Mouse (Mus musculus) layer of hippocampus, postnatal 25 days (tissue): ENCODE measurements at regions not wholly inside any gene's neighbourhood (a gene's known extent, or its start where the extent isn't known, plus 50 kb on each side); places are given as distances from the start of the nearest gene placed in this dataset.

Experiments used
- DNase-seq, 2 experiments: peaks; one replicate each; pipeline ENCODE4 v3.0.0; 2022; ENCODE audit warnings: mixed read lengths in 2 of 2, low spot score in 1 of 2; ENCODE audit errors: extremely low spot score in 1 of 2

DNA sequence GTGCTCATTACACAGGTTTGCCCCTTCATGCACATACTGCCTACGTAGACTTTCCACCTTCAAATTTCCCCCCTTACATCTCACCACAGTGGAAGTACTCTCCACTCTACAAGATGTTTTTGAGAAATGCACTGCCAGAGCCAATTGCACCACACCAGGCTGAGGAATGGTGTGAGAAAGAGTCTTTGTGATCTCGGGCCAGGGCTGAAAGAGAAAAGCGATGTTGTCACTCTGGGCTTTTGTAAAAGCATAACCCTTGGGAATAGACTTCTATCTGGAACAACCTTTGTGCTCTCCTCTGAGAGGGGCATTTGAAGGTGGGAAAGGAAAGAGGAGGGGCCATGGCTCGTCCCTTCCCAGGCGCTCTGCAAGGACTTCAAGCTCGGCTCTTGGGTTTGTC is 194.2 kb downstream of the Icos start:
- no peak for DNase-seq

DNA sequence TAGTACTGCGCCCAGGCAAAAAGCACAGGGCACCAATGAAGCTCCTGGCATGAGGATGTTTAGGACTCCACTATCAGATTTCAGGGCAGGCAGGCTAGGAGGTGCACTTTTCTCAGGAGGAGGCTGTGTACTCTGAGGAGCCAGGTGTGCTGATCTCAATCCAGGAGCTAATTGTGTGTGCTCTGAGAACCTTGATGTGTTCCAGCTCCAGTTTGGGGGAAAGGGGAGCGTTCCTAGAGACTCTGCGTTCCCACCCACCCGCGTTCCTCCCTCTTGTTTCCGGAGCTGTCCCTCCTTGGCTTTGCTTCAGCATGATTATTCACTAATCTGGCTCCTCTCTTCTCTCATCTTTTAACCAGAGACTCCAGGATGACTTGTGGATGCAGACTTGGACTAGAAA is 195.2 kb downstream of the Icos start:
- DNase-seq: no peak

DNA sequence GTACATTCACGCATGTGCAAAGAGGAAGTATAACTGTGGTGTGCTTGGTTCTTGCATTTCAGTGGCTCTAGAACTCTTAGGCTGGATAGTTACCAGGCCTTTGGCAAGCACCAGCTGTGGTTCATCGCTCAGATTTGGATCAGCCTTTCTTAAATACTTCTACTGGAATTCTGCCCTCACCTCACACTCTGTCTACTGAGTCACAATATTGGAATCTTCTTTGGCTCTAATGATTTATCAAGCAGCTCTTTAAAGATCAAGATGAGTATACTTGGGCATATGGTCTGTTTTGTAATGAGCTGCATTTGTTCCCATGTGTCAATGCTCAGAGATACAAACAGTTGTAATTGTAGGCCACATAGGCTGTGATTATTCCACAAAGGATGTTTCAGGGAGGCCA is 197.5 kb downstream of the Icos start:
- DNase-seq: no peak

DNA sequence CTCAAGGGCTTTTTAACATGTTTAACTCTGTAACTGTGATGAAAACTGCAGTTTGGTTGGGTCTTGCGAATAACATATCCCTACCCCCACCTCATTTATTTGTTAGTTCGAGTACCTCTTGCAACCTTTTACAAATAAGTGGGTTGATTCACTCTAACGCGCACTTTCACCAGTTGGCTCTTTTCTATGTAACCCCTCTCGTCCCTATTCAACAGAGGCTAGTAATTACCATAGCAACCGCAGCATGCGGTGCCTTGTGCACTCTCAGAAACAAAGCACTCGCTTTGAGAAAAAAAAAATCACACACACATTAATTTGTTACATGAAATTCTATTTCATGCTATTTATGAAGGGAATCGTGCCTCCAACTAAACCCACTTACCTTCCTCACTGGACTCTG is 201.7 kb downstream of the Icos start:
- no peak for DNase-seq

DNA sequence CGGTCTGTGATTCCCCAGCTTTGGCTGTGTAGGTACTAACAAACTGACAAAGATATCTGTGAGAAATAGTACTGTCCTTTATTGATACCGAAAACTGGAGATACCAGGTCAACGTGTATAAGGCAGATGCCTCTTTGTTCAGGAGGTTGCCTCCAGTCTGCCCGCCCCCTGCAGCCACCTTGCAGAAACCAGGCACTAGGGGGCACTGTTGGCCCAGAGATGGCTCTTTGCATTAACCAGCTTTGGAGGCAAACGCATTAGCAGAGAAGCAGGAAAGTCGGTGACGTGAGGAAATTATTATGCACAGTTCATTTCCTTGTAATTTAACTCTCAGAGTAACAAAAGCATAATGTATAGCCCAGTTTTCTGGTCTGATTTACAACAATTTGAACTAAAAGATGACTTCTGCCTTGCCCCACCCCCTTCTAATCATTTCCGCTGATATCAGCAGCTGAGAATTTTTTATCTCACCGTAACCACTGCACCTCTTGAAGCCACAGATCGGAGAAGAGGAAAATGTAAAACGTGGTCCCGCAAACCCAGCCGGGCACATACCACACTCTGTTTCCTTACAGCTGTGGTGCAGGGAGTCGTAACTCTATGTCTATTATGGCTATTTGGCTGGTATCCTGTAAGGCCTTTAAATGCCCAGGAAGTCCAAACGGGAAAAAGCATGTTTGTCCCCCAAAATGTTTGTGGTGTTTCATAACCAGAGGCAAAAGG is 203.5 kb downstream of the Icos start:
- DNase-seq: peak; percentile 96 to 99

DNA sequence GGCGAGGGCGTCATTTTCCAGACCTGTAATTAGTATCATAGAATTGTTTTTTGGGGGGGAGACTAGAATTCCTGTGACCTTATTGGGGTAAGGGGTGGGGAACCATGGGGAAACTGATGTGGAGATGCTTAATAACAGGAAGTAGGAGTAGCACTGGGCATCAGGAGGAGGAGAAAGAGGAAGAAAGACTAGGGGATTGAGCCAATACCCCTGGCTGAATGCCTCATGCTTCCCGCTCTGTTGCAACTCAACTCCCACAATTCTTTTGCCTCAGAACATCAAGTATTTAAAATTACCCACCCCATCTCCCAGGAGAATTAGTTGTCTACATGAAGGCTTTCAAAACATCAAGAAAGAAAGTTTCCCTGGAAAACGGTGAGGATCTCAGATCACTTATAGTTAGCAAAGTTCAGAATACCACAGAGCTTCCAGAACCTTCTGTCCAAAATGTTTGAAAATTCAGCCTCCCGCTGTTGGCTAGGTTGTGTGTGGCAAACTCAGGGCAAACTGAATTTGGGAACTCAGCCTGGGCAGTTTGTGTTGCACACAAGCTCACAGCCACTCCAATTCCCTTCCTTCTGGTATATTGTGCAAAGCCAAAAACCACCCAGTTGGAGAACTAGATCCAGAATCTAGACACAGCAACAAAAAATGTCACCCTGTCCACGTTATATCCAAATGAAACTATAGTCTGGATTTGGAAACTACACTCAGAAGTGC is 209.8 kb downstream of the Icos start:
- no peak for DNase-seq

DNA sequence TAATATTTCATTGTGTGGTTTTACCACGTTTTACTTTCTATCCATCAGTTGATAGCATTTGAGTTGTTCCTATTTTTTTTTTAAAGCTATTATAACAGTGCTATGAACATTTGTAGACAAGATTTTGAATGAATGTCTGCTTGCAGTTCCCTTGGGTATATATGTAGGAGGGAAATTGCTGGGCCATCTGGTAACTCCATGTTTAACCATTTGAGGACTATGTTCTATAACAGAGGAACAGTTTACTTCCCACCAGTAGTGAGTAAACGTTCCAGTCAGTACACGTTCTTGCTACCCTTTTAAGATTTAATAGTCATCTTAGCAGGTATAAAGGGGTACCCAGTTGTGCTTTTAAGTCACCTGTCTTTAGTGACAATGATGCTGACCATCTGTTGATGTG is 213.2 kb downstream of the Icos start:
- DNase-seq: no peak

DNA sequence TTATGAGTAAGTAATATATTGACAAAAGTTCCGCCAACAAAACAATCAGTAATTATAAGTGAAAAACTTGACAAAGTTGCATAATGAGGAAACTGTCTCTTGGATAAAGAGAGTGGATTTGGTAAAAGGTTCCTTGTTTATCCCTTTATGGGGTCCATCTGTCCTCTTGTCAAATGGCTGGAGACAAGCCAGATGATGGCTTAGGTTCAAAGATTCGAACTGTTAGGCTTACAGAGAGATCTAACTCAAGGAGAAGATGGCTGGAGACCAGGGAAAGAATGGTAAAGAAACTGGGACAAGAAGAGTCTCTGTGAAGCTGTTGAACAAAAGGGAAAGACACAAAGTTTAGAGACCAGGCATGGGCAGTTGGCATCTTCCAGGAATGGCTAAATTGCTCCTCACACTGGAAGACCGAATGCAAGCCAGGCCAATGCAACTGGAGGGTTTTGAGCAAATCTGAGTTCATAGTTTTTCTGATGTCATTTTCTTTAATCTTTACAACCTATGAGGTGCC is 220.9 kb downstream of the Icos start:
- no peak for DNase-seq

DNA sequence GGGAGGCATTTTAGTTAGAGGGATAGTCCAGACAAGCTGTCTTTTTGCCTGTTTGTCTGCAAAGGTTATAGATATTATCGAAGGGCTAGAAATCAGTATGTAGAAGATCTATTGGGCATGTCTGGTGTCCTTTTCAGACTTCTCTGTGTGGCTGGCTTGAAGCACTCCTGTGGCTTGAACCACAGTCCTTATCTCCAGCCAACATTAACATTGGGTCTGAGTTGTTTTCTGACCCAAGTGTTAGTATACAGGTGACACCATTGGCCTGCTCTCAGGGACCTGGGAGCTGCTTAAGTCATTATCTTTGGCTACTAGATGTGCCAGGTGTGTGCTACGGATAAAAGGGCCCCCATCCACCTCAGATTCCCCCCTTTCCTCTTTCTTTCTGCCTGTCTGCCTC is 223.3 kb downstream of the Icos start:
- no peak for DNase-seq

DNA sequence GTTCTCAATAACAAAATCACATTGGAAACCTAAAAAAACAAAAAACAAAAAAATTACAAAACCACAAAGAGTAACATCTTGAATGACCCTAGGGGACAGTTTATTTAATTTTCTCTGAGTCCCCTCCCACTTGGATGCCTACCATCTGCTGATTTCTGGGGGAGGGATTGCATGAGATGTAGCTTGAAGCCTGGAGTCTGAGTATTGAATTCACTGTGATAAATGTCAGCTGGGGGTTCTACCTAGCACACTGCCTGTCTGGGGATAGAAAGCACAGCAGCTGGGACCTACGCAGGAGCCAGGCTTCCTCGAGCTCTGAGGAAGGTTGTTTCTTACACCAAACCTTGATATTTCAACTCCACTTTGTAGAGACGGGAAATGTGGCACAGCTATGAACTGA is 224.4 kb downstream of the Icos start:
- no peak for DNase-seq

DNA sequence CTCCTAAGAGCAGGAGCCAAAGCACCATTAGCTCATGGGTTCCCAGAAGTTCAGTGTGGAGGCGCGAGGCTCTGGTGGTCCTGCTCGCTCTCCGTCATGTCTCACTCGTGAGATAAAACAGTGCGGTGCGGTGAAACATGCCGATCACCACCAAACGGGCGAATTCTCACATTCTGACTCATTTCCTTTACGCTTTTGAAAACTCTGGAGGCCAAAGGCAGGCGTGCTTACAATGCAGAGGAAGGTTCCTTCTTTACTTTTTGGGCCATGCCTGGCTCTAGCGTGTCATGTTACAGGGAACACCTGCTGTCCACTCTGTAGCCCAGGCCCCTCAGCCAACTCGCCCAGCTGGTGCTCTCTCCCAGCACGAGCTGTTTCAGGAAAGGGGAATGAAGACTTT is 225.4 kb downstream of the Icos start:
- no peak for DNase-seq

DNA sequence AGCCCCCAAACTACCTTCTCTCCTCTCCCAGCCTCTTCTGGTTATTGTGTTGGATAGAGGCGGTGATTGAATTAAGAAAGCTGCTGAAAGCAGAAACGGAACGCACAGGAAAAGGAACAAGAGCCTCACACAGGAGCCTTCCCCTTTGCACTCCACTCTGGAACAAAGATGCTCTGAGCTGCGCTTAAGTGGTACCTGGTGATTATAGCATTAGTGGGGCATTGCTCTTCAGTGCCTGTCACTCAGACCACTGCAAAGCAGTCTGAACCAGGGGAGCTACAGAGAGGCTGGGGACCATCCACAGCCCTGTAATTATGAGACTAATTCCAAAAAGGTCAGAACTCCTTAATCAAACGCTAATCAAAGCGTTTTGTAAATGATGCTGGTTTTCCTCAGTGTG is 225.9 kb downstream of the Icos start:
- no peak for DNase-seq

DNA sequence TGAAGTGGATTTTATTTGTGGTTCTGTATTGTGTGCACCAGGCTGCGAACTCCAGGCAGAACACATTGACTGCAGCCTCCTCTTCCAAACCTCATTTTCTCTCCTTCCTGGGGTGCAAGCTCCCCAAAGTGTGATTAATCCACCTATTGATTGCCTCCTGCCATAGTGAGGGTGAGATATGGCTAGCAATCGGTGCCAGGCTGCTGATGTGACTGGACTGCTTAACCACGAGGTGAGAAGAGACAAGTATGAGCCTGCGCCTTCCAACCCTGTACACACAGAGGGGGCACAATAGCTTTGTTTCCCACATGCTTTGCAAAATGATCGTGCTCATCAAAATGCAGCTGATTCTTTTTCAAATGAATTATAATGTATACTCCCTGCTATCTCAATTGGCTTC is 227.4 kb downstream of the Icos start:
- no peak for DNase-seq

DNA sequence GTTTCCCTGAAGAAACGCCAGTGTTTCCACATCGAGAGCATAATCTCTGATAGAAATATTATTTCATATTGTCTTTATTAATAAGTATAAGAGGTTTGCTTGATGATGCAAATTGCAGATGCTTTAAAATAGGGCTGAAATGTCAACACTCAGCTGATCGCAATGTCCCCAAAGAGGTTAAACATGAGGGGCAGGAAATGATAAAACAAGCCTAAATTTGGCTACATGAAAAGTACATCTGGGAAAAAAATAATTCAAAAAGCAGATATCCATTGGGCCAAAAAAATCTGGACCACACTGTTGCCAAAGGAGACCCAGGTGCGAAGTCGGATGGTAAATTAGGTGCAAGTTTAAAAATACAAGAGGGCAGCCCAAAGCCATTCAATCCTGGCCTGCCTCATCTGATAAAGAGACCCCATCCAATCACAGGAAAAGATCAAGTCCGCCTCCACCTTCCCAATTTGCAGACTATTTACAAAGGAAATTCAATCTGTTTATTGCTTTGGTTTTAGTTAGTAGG is 229.2 kb downstream of the Icos start:
- DNase-seq: no peak

DNA sequence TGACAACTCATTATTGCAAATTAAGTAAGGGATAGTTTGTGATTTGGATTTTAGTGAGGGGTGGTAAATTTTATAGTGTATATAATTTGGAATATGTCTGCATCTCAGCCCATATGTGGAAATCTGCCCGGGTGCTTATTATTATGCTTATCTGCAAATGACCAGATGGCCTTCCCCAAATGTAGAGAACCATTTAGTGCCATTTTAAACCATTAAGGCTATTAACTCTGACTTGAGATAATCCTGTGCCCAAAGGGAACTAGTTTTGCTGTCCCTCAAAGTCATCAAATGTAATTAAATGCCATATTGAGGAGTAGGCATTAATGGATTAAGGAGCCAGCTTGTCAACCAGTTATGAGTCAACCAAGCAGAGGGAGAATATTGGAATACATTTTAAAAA is 230.7 kb downstream of the Icos start:
- DNase-seq: no peak

DNA sequence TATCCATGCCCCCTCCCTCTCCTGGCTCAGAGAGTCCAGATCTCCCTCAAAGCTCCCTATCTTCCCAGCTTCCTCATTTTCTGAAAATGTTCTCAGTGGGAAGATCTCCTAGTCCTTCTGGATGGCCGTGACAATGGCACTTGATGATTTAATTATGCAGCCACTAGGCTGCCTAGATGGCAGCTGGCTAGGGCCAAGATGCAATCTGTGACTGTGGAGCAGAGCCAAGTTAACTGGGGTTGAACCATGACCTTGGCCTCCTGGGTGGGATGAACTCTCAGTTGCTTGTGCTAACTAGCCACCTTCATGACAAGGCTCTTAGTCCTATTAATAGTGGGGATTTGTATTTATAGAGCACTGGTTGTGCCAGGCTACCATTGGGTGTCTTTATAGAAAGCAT is 243.4 kb downstream of the Icos start:
- DNase-seq: no peak

DNA sequence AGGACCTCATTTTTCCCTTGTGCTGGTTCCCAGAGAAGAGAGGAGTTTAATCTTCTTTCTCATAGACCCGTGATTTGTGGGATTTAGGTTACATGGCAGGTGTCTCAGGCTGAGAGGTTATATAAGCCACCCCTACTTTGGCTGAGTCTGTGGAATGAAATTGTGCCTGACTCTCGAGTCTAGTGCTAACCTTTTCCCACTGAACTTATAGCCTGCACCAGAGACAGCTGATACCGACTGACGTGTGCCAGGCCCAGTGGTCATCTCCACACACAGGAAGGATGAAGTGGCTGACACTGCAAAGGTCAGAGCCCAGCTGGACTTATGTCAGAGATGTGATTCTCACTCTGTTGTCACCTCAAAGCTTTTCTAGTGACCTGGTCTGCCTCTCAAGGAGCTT is 251.2 kb downstream of the Icos start:
- no peak for DNase-seq

DNA sequence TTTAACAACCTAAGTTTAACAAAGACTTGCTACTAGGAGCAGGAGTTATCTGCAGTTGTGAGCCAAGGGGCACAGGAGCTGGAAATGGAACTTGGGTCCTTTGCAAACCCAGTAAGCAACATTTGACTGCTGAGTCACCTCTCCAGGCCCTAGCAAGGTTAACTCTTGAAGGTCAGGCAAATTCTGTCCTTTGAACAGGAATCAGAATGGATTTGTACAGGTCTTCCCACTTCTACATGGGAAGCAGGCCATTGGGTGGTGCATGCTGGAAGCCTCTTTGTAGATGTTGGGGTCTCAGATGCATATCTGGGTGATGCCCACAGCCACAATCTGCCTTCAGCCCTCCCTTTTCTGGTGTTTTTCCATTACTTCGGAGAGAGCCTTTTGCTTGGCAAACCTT is 255.3 kb downstream of the Icos start:
- no peak for DNase-seq

DNA sequence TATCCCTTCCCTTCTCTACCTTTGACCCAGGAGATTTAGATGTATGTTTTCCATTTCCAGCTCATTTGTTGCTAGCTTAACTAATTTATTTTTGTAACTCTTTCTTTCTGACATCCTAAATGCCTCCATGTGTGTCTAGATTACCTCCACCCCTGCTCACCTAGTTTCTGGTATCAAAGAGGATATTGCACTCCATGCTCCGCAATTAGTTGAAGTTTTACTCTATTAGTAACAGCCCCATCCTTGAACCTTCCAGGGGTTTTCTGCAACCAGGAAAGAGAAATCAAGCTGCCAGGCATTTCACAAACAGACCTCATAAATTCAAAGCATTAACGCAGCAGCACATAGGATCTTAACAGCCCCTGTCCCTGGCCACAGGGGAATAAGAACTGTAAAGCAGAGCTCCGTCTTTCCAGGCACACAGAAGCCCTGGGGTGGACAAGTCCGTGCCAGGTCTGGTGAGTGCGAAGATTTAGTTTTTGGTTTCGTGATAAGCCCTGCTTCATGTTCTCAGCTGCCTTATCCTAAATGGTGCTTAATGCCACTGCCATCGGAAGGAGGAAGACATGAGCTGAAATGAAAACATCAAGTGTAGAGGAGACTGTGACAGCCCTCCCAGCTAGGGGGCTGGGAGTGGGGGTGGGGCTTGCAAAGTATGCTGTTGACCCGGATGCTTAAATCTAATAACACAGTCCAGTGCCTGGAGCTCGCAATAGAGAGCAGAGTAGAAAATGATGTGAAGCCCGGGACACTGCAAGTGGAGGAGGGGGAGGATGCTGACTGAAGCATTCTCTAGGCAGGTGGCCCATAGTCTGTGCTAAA is 256.0 kb downstream of the Icos start:
- DNase-seq: no peak

DNA sequence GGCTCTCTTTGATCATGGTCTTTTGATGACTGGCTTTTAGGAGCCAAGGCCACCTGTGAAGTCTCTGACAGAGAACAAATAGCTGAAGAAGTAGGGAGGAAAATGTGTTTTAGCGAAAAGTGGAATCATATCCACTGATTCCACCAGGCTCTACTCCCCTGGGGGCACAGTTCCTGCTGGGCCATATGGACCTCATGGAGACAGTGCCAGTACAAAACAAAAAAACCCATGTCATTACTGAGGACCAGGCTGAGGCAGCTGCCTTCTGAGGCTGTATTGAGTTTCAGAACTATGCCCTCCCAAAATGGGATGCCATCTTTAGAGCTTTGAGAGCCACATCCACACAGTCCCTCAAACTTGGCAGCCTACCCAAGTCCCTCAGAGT is 256.6 kb downstream of the Icos start:
- no peak for DNase-seq

DNA sequence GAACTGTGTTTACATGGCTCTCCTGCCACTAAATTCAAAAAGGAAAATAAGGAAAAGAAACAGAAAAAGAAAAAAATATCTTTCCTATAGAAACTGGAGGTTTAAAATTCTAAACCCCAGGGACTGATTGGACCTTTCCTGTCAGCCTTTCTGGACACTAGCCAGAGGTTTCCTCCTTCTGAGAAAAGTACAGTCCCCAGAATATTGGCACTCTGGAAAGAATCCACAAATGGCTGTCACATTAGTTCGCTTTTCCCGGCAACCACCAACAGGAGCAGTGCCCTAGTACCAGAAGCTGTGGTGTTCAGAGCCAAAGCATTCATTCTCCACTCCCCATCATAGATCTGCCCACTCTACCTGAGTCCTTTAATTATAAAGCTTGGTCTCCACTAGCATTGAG is 258.8 kb downstream of the Icos start:
- DNase-seq: no peak
